Mouse (Mus musculus): ENCODE measurements around the gene Olfr784.
"Not testable (repeated sequence)": the region's sequence is repeated elsewhere in the genome, so short reads cannot be mapped to it uniquely, and the experiment has no call there.

Gene Olfr784

GRCm38 (mm10) chr10:129383783-129384182 lies at the start of gene Olfr784:
TSS of gene Olfr784 (plus strand) at chr10:129384083.
- no peak for DNase-seq (ENCODE audit: low spot score)

- no peak for DNase-seq (ENCODE audit: low spot score)
Observed at GRCm38 (mm10) chr10:129348550-129348949, 35.3 kb upstream of the Olfr784 start, which contains the start of gene Olfr782. TSS of gene Olfr782 (plus strand) at chr10:129348850.

GRCm38 (mm10) chr10:129352475-129352874 lies 31.4 kb upstream of the Olfr784 start:
- DNase-seq (ENCODE audit: low spot score): not testable (repeated sequence)

- DNase-seq (ENCODE audit: low spot score): not testable (repeated sequence)
Observed at GRCm38 (mm10) chr10:129356496-129356895, 27.4 kb upstream of the Olfr784 start.

- DNase-seq (ENCODE audit: low spot score): no peak
Observed at GRCm38 (mm10) chr10:129357307-129357706, 26.6 kb upstream of the Olfr784 start.

GRCm38 (mm10) chr10:129374051-129374450 lies 9.8 kb upstream of the Olfr784 start:
- not testable (repeated sequence) for DNase-seq (ENCODE audit: low spot score)

GRCm38 (mm10) chr10:129400892-129401291 lies 17.0 kb downstream of the Olfr784 start:
- DNase-seq (ENCODE audit: low spot score): no peak

GRCm38 (mm10) chr10:129405126-129405525 lies 21.2 kb downstream of the Olfr784 start, which contains the start of gene Olfr785:
TSS of gene Olfr785 (plus strand) at chr10:129405426.
- DNase-seq (ENCODE audit: low spot score): no peak

- DNase-seq (ENCODE audit: low spot score): no peak
Observed at GRCm38 (mm10) chr10:129427006-129427405, 43.1 kb downstream of the Olfr784 start, which contains the start of gene Olfr786. TSS of gene Olfr786 (plus strand) at chr10:129427306.
